Mouse (Mus musculus) intestine, embryonic 14.5 days (tissue): Measurements from ENCODE around the gene Mecr. TPM values are rescaled to one million over a fixed set of nuclear protein-coding genes. Genes with fewer than 3 reads are reported as not detected.

Source experiments
- ATAC-seq: fragments of 200-750 bp; cut with Nextera tagmentation; replicated peaks from 2 replicates; pipeline ENCODE4 v1.8.0; 2017; ENCODE audit warnings: low read depth, moderate number of reproducible peaks, moderate TSS enrichment, moderate library complexity; ENCODE audit not compliant: low FRiP score, low TSS enrichment
- DNase-seq: peaks from one replicate; pipeline ENCODE4 v3.0.0-alpha.2; 2018; ENCODE audit warnings: low spot score
- H3K27ac ChIP-seq: fragments of 300-500 bp; sonication (generic); 2 replicates; pipeline ENCODE4 v1.5.1; 2014; ENCODE audit warnings: low read depth, mild to moderate bottlenecking, control low read depth
- H3K27me3 ChIP-seq: fragments of 300-500 bp; sonication (generic); replicated peaks from 2 replicates; pipeline ENCODE4 v1.6.1; 2014; ENCODE audit warnings: low read length, control low read depth; ENCODE audit not compliant: control insufficient read depth, insufficient read depth
- H3K36me3 ChIP-seq: fragments of 300-500 bp; sonication (generic); 2 replicates; pipeline ENCODE4 v1.6.1; 2014; ENCODE audit warnings: low read length, control low read depth; ENCODE audit not compliant: control insufficient read depth, insufficient read depth
- H3K4me1 ChIP-seq: fragments of 300-500 bp; sonication (generic); replicated peaks from 2 replicates; pipeline ENCODE4 v1.6.1; 2014; ENCODE audit warnings: low read length, control low read depth, mixed read lengths; ENCODE audit not compliant: control insufficient read depth, insufficient read depth
- H3K4me2 ChIP-seq: fragments of 300-500 bp; sonication (generic); 2 replicates; pipeline ENCODE4 v1.6.1; 2014; ENCODE audit warnings: low read length
- H3K4me3 ChIP-seq: fragments of 300-500 bp; sonication (generic); 2 replicates; pipeline ENCODE4 v1.5.1; 2014; ENCODE audit warnings: low read depth, low read length, control low read depth, mixed read lengths
- H3K9ac ChIP-seq: fragments of 300-500 bp; sonication (generic); 2 replicates; pipeline ENCODE4 v1.6.1; 2014; ENCODE audit warnings: mild to moderate bottlenecking, low read length
- H3K9me3 ChIP-seq: fragments of 300-500 bp; sonication (generic); 2 replicates; pipeline ENCODE4 v1.6.1; 2016; ENCODE audit warnings: low read length, control low read depth; ENCODE audit not compliant: control insufficient read depth
- WGBS: fragments of 180-500 bp; shearing (Covaris S2); extraction: QIAGEN DNeasy Blood & Tissue Kit; methylation state at CpG from one replicate; pipeline ENCODE4 v1.1.7; 2014; 5-methylcytosine and 5-hydroxymethylcytosine counted together
- polyA plus RNA-seq: library from polyadenylated mRNA; unstranded; fragments of >200 nt; fragmentation: Nextera tagmentation; extraction: Ambion mirVana; gene quantifications from 2 replicates; pipeline ENCODE4 v1.2.1, GENCODE M21; 2014

Gene Mecr
- polyA plus RNA-seq, 1 experiment from 2014 or later: 59.3 TPM

- no peaks in the 10 kb centered on the region for H3K9me3 ChIP-seq
- no peaks in the 10 kb centered on the region for H3K27me3 ChIP-seq
- H3K27ac ChIP-seq: no peak overlapping the region
- H3K9ac ChIP-seq: no peak overlapping the region
- no peak for DNase-seq
- H3K36me3 ChIP-seq: peaks cover 61% of the 10 kb centered on the region
- no peak overlapping the region for H3K4me3 ChIP-seq
- no peak for ATAC-seq
- no peak overlapping the region for H3K4me2 ChIP-seq
- no peaks in the 10 kb centered on the region for H3K4me1 ChIP-seq
- WGBS: 77% methylated on average over 1 of the region's 1 CpGs
These were observed 45.3 kb downstream of the Mecr start for GRCm38 (mm10) chr4:131888564-131888963.

- Histone ChIP-seq H3K4me3 (no peak overlapping the region), H3K36me3 (peaks cover 66% of the 10 kb centered on the region), H3K27ac (no peak overlapping the region), H3K4me2 (no peak overlapping the region), H3K27me3 (no peaks in the 10 kb centered on the region), H3K4me1 (no peaks in the 10 kb centered on the region), H3K9me3 (no peaks in the 10 kb centered on the region), H3K9ac (no peak overlapping the region)
- WGBS: 79% methylated on average over 3 of the region's 3 CpGs
- no peak for DNase-seq
- no peak for ATAC-seq
These were observed 47.4 kb downstream of the Mecr start for GRCm38 (mm10) chr4:131890692-131891091.

GRCm38 (mm10) chr4:131897109-131897508 is 53.8 kb downstream of the Mecr start:
- H3K4me3 ChIP-seq: no peak overlapping the region
- no peaks in the 10 kb centered on the region for H3K4me1 ChIP-seq
- H3K9me3 ChIP-seq: no peaks in the 10 kb centered on the region
- no peak for ATAC-seq
- 94% methylated on average over 5 of the region's 5 CpGs for WGBS
- H3K4me2 ChIP-seq: no peak overlapping the region
- H3K27ac ChIP-seq: no peak overlapping the region
- DNase-seq: no peak
- peaks cover 82% of the 10 kb centered on the region for H3K36me3 ChIP-seq
- H3K27me3 ChIP-seq: no peaks in the 10 kb centered on the region
- no peak overlapping the region for H3K9ac ChIP-seq

GRCm38 (mm10) chr4:131897787-131898186 is 54.5 kb downstream of the Mecr start:
- H3K4me3 ChIP-seq: no peak overlapping the region
- H3K9ac ChIP-seq: no peak overlapping the region
- H3K4me2 ChIP-seq: no peak overlapping the region
- no peaks in the 10 kb centered on the region for H3K9me3 ChIP-seq
- H3K36me3 ChIP-seq: peaks cover 82% of the 10 kb centered on the region
- no peak for ATAC-seq
- no peak overlapping the region for H3K27ac ChIP-seq
- H3K27me3 ChIP-seq: no peaks in the 10 kb centered on the region
- no peak for DNase-seq
- 91% methylated on average over 8 of the region's 8 CpGs for WGBS
- no peaks in the 10 kb centered on the region for H3K4me1 ChIP-seq

GRCm38 (mm10) chr4:131898503-131899179 is 55.4 kb downstream of the Mecr start:
- no peak overlapping the region for H3K27ac ChIP-seq
- peaks cover 73% of the 10 kb centered on the region for H3K36me3 ChIP-seq
- H3K27me3 ChIP-seq: no peaks in the 10 kb centered on the region
- no peaks in the 10 kb centered on the region for H3K4me1 ChIP-seq
- H3K9me3 ChIP-seq: no peaks in the 10 kb centered on the region
- DNase-seq: no peak
- H3K9ac ChIP-seq: no peak overlapping the region
- WGBS: 89% methylated on average over 12 of the region's 12 CpGs
- ATAC-seq: no peak
- H3K4me3 ChIP-seq: no peak overlapping the region
- H3K4me2 ChIP-seq: no peak overlapping the region

- Histone ChIP-seq H3K4me2 (no peak overlapping the region), H3K27me3 (no peaks in the 10 kb centered on the region), H3K36me3 (peaks cover 69% of the 10 kb centered on the region), H3K27ac (no peak overlapping the region), H3K4me3 (no peak overlapping the region), H3K9me3 (no peaks in the 10 kb centered on the region), H3K4me1 (no peaks in the 10 kb centered on the region), H3K9ac (no peak overlapping the region)
- DNase-seq (no peak), ATAC-seq (no peak)
- 81% methylated on average over 6 of the region's 6 CpGs for whole genome bisulfite sequencing
These were observed 55.9 kb downstream of the Mecr start for GRCm38 (mm10) chr4:131899180-131899554.

- ATAC-seq: no peak
- 92% methylated on average over 15 of the region's 15 CpGs for WGBS
- Histone ChIP-seq H3K9ac (no peak overlapping the region), H3K27me3 (no peaks in the 10 kb centered on the region), H3K36me3 (peaks cover 61% of the 10 kb centered on the region), H3K4me2 (no peak overlapping the region), H3K4me3 (no peak overlapping the region), H3K27ac (no peak overlapping the region), H3K9me3 (no peaks in the 10 kb centered on the region), H3K4me1 (no peaks in the 10 kb centered on the region)
- no peak for DNase-seq
These were observed 57.8 kb downstream of the Mecr start for GRCm38 (mm10) chr4:131901090-131901489.

GRCm38 (mm10) chr4:131904478-131904877 is 61.2 kb downstream of the Mecr start:
- DNase-seq (no peak), ATAC-seq (no peak)
- Histone ChIP-seq H3K36me3 (peaks cover 36% of the 10 kb centered on the region), H3K9me3 (no peaks in the 10 kb centered on the region), H3K27me3 (no peaks in the 10 kb centered on the region), H3K27ac (no peak overlapping the region), H3K9ac (no peak overlapping the region), H3K4me3 (no peak overlapping the region), H3K4me2 (no peak overlapping the region), H3K4me1 (no peaks in the 10 kb centered on the region)
- WGBS: 60% methylated on average over 8 of the region's 8 CpGs

- Histone ChIP-seq H3K27me3 (no peaks in the 10 kb centered on the region), H3K9me3 (no peaks in the 10 kb centered on the region), H3K4me1 (peaks cover 15% of the 10 kb centered on the region), H3K4me3 (no peak overlapping the region), H3K9ac (no peak overlapping the region), H3K36me3 (peaks cover 17% of the 10 kb centered on the region), H3K27ac (no peak overlapping the region), H3K4me2 (no peak overlapping the region)
- no peak for DNase-seq
- ATAC-seq: no peak
- WGBS: 46% methylated on average over 6 of the region's 6 CpGs
These were observed 63.2 kb downstream of the Mecr start for GRCm38 (mm10) chr4:131906423-131906822.
